Mouse (Mus musculus): ENCODE results near the gene Setd1b.

Gene Setd1b

GRCm38 (mm10) chr5:123127031-123127430, 15.0 kb upstream of the Setd1b start:
- DNase-seq (ENCODE audit: inconsistent ontology term), result no peak

GRCm38 (mm10) chr5:123128426-123129169, 13.4 kb upstream of the Setd1b start:
- DNase-seq (ENCODE audit: inconsistent ontology term), result no peak

- no peak for DNase-seq (ENCODE audit: inconsistent ontology term)
These were observed 12.7 kb upstream of the Setd1b start for GRCm38 (mm10) chr5:123129170-123129757.

- DNase-seq (ENCODE audit: inconsistent ontology term), result no peak
These were observed 11.8 kb upstream of the Setd1b start for GRCm38 (mm10) chr5:123130030-123130813.

- DNase-seq (ENCODE audit: inconsistent ontology term), result no peak
These were observed 11.2 kb upstream of the Setd1b start for GRCm38 (mm10) chr5:123130814-123131148.

- DNase-seq (ENCODE audit: inconsistent ontology term), result peak; percentile 88
These were observed 9.5 kb upstream of the Setd1b start, which contains the start of gene Rhof for GRCm38 (mm10) chr5:123132308-123133071. TSS of gene Rhof (minus strand) at chr5:123132692.

GRCm38 (mm10) chr5:123133083-123133783, 8.8 kb upstream of the Setd1b start:
- DNase-seq (ENCODE audit: inconsistent ontology term), result peak; percentile 89

GRCm38 (mm10) chr5:123133784-123134143, 8.2 kb upstream of the Setd1b start:
- DNase-seq (ENCODE audit: inconsistent ontology term), result no peak

GRCm38 (mm10) chr5:123134186-123134874, 7.7 kb upstream of the Setd1b start:
- peak; percentile 87 for DNase-seq (ENCODE audit: inconsistent ontology term)

- DNase-seq (ENCODE audit: inconsistent ontology term), result no peak
These were observed 7.1 kb upstream of the Setd1b start for GRCm38 (mm10) chr5:123134875-123135382.

- peak; percentile 85 for DNase-seq (ENCODE audit: inconsistent ontology term)
These were observed 6.3 kb upstream of the Setd1b start for GRCm38 (mm10) chr5:123135471-123136360.

- peak; percentile 89 for DNase-seq (ENCODE audit: inconsistent ontology term)
These were observed 5.5 kb upstream of the Setd1b start for GRCm38 (mm10) chr5:123136361-123137043.

GRCm38 (mm10) chr5:123137044-123137909, 4.7 kb upstream of the Setd1b start:
- DNase-seq (ENCODE audit: inconsistent ontology term), result peak; percentile 90

GRCm38 (mm10) chr5:123137910-123138229, 4.1 kb upstream of the Setd1b start:
- DNase-seq (ENCODE audit: inconsistent ontology term), result no peak

- peak; percentile 98 for DNase-seq (ENCODE audit: inconsistent ontology term)
These were observed 3.6 kb upstream of the Setd1b start for GRCm38 (mm10) chr5:123138230-123138911.

- peak; percentile 87 for DNase-seq (ENCODE audit: inconsistent ontology term)
These were observed 2.9 kb upstream of the Setd1b start for GRCm38 (mm10) chr5:123138953-123139721.
